Mouse (Mus musculus): Measurements from ENCODE around the gene Poc1b.
"Not testable (repeated sequence)": the region's sequence is repeated elsewhere in the genome, so short reads cannot be mapped to it uniquely, and the experiment has no call there.

Poc1b gene

GRCm38 (mm10) chr10:99156808-99157207, 50.0 kb downstream of the Poc1b start:
- DNase-seq (ENCODE audit: low spot score in 2 of 2) = no peak

DNA sequence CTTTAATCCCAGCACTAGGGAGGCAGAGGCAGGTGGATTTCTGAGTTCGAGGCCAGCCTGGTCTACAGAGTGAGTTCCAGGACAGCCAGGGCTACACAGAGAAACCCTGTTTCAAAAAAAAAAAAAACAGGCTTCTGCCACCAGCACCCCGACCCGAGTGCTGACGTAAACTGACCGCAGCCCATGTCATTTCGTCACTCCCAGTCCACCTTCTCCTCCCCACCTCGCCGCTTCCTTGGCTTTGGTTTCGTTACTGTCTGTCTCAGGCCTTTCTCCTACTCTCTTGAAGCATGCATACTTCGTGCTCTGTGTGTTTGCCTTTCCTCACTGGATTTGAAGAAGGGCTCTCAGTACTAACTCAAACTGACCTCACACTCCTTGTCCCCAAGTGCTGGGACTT, 50.9 kb downstream of the Poc1b start:
- DNase-seq (ENCODE audit: low spot score in 2 of 2) = not testable (repeated sequence)

- peak; percentile 29 to 47 for DNase-seq (ENCODE audit: low spot score in 2 of 2)
Observed at GRCm38 (mm10) chr10:99161987-99162582, 55.2 kb downstream of the Poc1b start.

GRCm38 (mm10) chr10:99163002-99163401, 56.2 kb downstream of the Poc1b start:
- DNase-seq (ENCODE audit: low spot score in 2 of 2) = no peak

DNA sequence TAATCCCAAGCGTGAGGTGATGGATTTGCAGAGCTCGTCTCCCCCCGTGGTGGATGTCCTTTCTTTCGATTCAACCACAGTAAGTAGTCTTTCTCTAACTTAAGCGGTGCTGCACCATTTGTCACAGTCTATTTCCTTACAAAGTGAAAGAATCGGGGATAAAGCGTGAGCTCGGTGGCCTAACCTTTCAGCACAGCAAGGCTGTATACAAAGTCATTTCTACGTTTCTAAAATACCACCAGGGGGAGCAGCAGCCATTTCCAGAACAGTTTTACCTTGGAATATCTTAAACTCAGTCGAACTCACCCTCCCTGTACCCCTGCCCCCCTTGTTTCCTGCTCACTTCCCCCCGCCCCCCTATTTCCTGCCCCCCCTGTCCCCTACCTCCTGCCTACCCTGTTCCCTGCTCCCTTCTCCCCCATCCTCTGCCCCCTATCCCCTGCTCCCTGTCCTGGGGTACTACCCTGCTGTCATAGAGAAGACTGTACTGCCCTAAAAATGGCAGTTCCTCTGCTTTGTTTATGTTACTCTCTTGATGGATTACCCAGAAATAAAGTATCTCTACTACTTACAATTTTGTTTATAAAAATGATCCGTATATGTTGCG, 58.1 kb downstream of the Poc1b start:
- DNase-seq (ENCODE audit: low spot score in 2 of 2) = peak in 1 of 2 experiments; percentile 30

- peak; percentile 9 to 30 for DNase-seq (ENCODE audit: low spot score in 2 of 2)
Observed at GRCm38 (mm10) chr10:99165751-99166282, 59.0 kb downstream of the Poc1b start.

DNA sequence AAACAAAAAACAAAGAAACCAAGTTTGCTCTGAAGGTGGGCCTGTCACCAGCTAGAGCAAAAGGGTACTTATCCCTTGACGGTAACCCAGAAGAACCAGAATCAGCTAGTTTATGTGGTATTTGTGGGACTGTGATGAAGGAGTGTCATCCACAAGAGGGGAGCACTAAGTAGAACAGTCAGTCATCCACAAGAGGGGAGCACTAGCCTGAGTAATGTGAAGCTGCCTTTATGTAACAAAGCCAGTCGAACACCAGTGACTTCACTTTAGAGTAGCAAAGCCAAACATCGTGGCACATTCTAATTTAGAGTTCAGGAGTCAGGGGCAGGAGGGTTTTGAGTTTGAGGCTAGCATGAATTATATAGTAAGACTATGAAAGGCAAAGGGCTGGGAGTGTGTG, 59.6 kb downstream of the Poc1b start:
- no peak for DNase-seq (ENCODE audit: low spot score in 2 of 2)

GRCm38 (mm10) chr10:99168404-99168803, 61.6 kb downstream of the Poc1b start:
- no peak for DNase-seq (ENCODE audit: low spot score in 2 of 2)

DNA sequence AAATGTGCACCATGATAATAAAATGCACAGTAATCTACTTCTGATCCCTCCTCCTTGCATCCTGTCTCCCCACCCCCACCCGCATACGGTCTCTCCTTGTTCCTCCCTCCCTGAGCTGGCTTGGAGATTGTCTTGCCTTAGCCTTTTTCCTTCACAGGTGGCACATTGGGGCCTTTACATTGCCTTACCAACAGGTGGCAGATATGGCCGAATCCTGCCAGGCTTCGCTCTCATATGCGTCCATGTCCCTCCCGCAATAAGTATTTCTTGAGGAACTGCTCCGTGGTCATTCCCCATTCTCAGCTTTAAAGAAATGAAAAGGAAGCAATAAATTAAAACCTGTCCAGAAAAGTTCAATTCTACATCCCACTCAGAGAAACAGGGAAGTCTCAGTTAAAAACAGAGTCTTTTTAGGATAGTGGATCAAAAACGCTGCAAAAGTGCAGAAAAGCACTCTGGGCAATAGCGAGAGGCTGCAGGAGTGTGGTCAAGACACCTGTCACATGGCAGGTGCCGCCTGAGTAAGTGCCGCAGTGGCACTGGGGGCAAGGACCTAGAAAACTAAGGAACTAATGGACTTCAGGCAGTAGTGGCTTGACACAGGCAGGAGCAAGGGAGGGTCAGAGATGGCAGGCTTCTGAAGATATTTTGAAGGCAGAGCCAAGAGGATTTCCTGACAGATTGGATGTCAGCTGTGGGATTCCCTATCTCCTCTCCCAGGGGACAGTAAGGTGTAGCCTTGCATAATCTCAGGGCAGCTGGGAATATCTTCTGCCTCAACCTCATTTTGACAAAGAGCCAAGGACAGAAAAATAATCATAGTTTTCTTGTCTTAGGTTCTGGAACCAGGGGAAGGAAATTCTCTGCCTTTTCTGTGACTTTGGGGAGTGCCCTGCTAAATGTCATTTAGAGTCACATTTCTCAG, 62.3 kb downstream of the Poc1b start:
- no peak for DNase-seq (ENCODE audit: low spot score in 2 of 2)

- no peak for DNase-seq (ENCODE audit: low spot score in 2 of 2)
Observed at GRCm38 (mm10) chr10:99169765-99170129, 62.9 kb downstream of the Poc1b start.

- peak; percentile 41 to 45 for DNase-seq (ENCODE audit: low spot score in 2 of 2)
Observed at GRCm38 (mm10) chr10:99171961-99172497, 65.2 kb downstream of the Poc1b start.

DNA sequence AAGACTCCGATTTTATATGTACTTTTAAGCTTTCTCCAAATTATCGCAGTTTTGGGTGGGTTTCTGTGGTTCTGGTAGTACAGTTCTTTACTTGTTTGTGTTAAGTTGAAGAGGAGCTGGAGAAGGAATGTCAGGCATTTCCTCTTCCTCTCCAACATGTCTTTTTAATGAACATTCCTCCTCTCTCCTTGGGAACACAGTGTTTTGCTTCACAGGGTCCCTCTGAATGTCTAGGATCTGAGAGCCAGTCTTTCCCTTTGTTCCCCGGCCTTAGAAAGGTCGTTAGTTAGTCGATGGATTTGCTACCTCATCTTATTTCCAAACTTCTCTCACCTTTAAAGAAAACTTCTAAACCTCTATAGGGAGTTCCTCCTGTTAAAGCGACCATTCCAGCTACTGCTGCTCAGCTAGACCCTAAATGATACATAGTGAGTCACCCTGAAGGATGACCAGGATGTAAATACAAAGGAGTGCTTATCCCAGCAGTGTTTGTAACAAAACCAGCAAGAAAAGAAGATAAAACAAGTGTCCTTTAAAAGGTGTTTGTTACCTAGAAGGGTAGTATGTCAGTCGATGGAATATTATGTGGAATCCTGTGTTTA, 66.2 kb downstream of the Poc1b start:
- DNase-seq (ENCODE audit: low spot score in 2 of 2) = no peak

DNA sequence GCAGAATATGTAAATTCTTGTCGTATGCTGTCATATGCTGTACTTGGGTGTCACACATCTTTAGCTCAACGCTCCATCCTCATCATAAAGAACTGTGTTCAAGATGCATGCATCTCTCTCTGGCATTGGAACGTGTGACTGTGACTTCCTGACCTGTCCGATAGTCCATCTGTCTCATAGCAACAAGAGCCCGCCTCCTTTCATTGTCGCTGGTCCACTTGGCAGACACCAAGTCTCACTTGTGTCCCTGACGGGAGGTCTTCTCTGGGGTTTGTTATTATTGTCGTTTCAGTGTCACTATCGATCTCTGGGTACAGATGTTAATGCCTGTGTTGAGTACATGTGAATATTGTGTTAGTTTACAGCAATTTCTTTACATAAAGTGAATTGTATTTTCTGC, 70.1 kb downstream of the Poc1b start:
- no peak for DNase-seq (ENCODE audit: low spot score in 2 of 2)

DNA sequence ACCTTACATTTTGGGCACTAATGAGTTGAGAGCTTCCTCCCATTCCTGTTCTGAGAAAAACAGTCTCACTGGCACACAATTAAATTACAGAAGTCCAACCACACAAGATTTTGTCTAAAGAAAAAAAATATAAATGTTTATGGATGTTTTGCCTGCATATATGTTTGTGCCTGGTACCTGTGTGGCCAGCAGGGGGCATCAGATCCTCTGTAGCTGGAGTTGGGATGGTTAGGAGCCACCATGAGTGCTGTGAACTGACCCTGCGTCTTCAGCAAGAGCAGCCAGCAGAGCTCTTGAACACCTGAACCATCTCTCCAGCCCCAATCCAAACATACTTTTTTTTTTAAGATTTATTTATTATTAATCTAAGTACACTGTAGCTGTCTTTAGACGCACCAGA, 71.3 kb downstream of the Poc1b start:
- no peak for DNase-seq (ENCODE audit: low spot score in 2 of 2)

DNA sequence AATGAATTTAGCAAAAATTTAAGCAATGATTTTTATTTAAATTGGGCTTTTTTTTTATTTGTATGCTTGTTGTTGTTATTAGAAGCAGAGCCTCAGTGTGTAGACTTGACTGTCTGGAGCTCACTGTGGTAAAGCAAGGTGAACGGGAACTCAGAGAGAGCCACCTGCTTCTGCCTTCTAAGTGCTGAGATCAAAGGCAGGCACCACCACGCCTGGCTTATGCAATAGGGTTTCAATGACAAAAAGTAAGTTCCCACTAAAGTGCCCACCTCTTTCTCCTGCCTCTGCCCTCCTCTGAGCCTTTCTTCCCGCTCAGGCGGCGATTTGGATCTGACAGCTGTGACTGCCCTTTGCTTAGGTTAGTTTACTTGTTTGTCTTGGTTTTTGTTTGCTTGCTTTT, 72.3 kb downstream of the Poc1b start:
- no peak for DNase-seq (ENCODE audit: low spot score in 2 of 2)

DNA sequence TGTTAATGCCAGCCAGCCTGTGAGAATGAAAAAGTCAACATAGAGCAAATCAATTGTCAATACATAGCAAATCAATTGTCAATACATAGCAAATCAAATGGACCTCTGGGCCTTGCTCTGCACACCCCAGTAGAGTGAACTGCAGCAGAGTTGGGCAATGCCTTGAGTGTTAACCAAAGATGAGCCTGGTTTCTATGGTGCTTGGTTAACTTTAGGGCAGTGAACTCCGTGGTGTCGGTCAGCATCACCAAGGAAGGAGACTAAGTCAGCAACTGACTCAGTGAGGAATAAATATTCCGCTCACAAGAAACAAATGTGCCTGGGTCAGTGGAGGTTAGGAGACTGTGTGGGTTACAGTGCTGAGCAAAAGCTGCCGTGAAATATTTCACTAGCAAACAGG, 72.7 kb downstream of the Poc1b start:
- DNase-seq (ENCODE audit: low spot score in 2 of 2) = no peak

DNA sequence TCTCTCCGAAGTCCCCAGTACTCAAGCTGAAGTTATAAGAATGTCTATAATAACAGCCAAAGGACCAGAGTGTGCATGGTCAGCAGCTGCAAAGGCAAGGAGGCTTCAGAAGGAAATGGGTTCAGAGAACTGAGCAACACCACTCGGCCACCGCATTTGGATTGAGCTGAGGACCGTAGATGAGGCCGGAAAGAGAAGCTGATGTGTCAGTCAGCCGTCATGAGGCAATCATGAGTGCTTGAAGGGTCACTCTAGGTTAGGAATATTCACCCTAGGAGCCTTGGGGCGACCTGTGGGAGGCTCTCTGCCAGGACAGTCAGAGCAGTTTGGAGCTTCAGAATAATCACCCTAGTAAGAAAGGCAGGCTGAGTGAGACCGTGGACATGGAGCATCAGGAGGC, 74.7 kb downstream of the Poc1b start:
- DNase-seq (ENCODE audit: low spot score in 2 of 2) = no peak

DNA sequence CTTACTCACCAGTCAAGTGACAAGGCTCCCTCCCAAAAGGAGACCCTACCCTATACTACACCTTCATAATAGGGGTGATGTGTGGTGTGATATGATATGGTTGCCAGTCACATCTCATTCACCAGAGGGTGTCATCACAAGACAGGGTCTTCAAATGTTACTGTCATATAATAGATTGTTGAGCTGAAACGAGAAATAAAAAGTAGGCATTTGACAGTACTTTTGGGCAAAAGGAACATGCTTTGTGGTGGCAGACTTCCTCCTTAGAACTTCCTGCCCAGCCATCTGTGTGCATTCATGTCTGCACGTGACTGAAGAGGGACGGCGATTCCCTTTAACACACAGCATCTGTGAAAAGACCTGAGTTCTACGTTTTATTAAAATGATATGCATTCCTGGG, 75.3 kb downstream of the Poc1b start:
- peak; percentile 74 to 77 for DNase-seq (ENCODE audit: low spot score in 2 of 2)

DNA sequence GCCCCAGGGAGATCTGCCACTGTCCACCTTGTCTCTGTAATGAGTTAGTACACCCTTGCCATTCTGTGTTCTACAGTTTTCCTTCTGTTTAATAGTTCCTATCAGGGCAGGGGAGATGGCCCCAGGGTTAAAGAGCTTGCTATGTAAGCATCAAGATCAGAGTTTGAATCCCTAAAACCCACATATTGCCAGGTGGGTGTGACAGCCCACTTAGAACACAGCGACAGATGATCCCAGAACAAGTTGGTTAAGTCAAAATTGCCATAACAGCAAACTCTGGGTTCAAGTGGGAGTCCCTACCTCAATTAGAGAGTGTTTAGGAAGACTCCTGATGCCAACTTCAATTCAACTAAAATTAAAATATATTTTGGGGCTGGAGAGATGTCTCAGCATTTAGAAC, 81.3 kb downstream of the Poc1b start:
- no peak for DNase-seq (ENCODE audit: low spot score in 2 of 2)

GRCm38 (mm10) chr10:99188656-99189603, 82.1 kb downstream of the Poc1b start:
- DNase-seq (ENCODE audit: low spot score in 2 of 2) = no peak

DNA sequence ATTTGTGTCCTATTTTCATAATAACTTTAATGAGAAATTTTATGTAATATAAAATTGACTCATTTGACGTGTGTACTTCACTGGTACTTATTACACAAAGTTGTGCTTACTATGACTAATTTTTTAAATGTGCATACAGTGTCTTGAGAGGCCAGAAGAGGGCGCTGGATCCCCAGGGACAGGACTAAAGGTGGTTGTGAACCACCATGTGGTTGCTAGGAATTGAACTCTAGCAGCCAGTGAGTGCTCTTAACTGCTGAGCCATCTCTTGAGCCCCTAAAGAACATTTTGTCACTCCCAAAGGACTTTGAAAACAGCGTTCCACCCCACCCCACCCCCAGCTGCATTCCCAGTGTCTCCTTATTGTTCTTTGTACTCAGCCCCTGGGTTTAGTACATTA, 84.0 kb downstream of the Poc1b start:
- DNase-seq (ENCODE audit: low spot score in 2 of 2) = peak; percentile 54 to 72

All from spleen, postnatal 36 days (tissue).